Mouse (Mus musculus) G1E (cell line): ENCODE data around the gene H2-Aa.

Source experiments
- CTCF ChIP-seq: IDR thresholded peaks from 2 replicates; pipeline ENCODE4 v1.5.1; 2012; ENCODE audit warnings: low read depth, low read length, inconsistent platforms, mixed read lengths
- GATA1 ChIP-seq: IDR thresholded peaks from 2 replicates; pipeline ENCODE4 v1.6.1; 2012; ENCODE audit warnings: borderline replicate concordance, low read length, inconsistent platforms, mixed read lengths
- POLR2AphosphoS5 ChIP-seq: IDR thresholded peaks from 2 replicates; pipeline ENCODE4 v1.6.1; 2012; ENCODE audit warnings: low read depth, low read length, inconsistent platforms; ENCODE audit not compliant: insufficient replicate concordance

DNA sequence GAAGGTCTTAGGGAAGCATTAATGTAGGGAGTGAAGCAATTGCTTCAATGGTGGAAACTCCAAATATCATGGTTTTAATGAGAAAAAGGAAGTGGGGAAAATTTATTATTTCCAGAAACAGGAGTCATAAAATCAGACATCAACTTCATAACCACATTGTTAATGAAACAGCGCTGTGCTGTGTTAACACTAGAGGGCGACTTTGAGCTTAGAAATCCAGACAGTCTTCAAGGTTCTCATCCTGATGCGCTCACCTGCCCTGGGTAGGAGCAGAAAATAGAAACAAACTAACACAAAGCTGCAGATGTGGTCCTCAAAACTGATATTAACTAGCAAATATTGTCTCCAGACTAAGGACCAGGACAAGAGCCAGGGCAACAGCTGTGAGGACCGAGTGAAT is 37.7 kb downstream of the H2-Aa start:
- TF ChIP-seq CTCF (peak; percentile 52; the same call in 1 of the 2 replicates), POLR2AphosphoS5 (no peak), GATA1 (no peak)
